Mouse (Mus musculus): ENCODE data around the gene Nlrc3. TPM values are rescaled to one million over a fixed set of nuclear protein-coding genes. Genes with fewer than 3 reads are reported as not detected.
A peak's percentile ranks its signal among the peaks of the same experiment; 100 is the strongest.
"Not testable (repeated sequence)": the region's sequence is repeated elsewhere in the genome, so short reads cannot be mapped to it uniquely, and the experiment has no call there.

Nlrc3 gene
- 0.99 and 1.0 TPM in 2 replicates for polyA plus RNA-seq (2014; fragmentation: Nextera tagmentation; extraction: Ambion mirVana)

- ATAC-seq (ENCODE audit: low FRiP score) (no peak), DNase-seq (ENCODE audit: low spot score) (no peak)
- Histone ChIP-seq H3K4me3 (ENCODE audit: low read depth, low read length) (no peak within 1 kb of the TSS), H3K27ac (ENCODE audit: low read depth, low read length) (no peak within 1 kb of the TSS), H3K9me3 (ENCODE audit: control insufficient read depth, low read length) (no peaks in the 10 kb centered on the region), H3K36me3 (ENCODE audit: control insufficient read depth, insufficient read depth, low read length) (peaks cover 7% of the 10 kb centered on the region; the same call in 1 of the 2 replicates), H3K9ac (ENCODE audit: low read depth, low read length) (no peak within 1 kb of the TSS), H3K4me1 (replicated peaks; ENCODE audit: control insufficient read depth, insufficient read depth, low read length) (no peaks in the 10 kb centered on the region), H3K4me2 (replicated peaks; ENCODE audit: low read depth, low read length) (no peak within 1 kb of the TSS), H3K27me3 (ENCODE audit: control insufficient read depth, insufficient read depth, low read length) (no peaks in the 10 kb centered on the region)
- 72% methylated on average over 4 of the region's 4 CpGs for WGBS
These were observed at the start of gene Nlrc3 for GRCm38 (mm10) chr16:3976251-3976671. Gene Nlrc3, minus strand, starts transcription at chr16:3976632.

DNA sequence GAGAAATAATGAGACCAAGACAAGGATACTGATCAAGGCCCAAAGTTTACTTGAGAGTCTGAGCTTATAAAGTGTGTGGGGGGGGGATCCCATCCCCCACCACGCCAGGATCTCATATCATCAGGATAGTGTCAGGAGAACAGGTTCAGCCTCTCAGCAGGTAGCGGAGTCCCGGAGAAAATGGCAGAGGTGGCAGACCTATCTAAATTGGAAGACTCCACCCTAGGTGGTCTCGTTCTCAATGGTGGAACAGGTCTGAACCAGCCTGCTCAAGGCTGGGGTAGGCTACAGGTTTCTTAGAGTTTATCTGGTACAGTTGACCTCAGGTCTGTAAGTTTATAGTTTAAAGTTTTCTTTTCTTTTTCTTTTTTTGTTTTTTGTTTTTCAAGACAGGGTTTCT, 46.3 kb upstream of the Nlrc3 start:
- no peak for DNase-seq (ENCODE audit: low spot score)
- Histone ChIP-seq H3K9ac (ENCODE audit: low read depth, low read length) (no peak overlapping the region), H3K36me3 (ENCODE audit: control insufficient read depth, insufficient read depth, low read length) (no peaks in the 10 kb centered on the region), H3K4me3 (ENCODE audit: low read depth, low read length) (no peak overlapping the region), H3K4me2 (replicated peaks; ENCODE audit: low read depth, low read length) (no peak overlapping the region), H3K9me3 (ENCODE audit: control insufficient read depth, low read length) (no peaks in the 10 kb centered on the region), H3K27ac (ENCODE audit: low read depth, low read length) (no peak overlapping the region), H3K27me3 (ENCODE audit: control insufficient read depth, insufficient read depth, low read length) (no peaks in the 10 kb centered on the region), H3K4me1 (replicated peaks; ENCODE audit: control insufficient read depth, insufficient read depth, low read length) (no peaks in the 10 kb centered on the region)
- ATAC-seq (ENCODE audit: low FRiP score), result no peak
- WGBS, result 74% methylated on average over 4 of the region's 4 CpGs

GRCm38 (mm10) chr16:4021241-4021640, 44.8 kb upstream of the Nlrc3 start:
- H3K9ac ChIP-seq (ENCODE audit: low read depth, low read length), result no peak overlapping the region
- no peaks in the 10 kb centered on the region for H3K4me1 ChIP-seq (replicated peaks; ENCODE audit: control insufficient read depth, insufficient read depth, low read length)
- no peak overlapping the region for H3K4me2 ChIP-seq (replicated peaks; ENCODE audit: low read depth, low read length)
- no peak for DNase-seq (ENCODE audit: low spot score)
- H3K27ac ChIP-seq (ENCODE audit: low read depth, low read length), result no peak overlapping the region
- H3K9me3 ChIP-seq (ENCODE audit: control insufficient read depth, low read length), result no peaks in the 10 kb centered on the region
- no peak for ATAC-seq (ENCODE audit: low FRiP score)
- WGBS, result 92% methylated on average over 1 of the region's 1 CpGs
- no peaks in the 10 kb centered on the region for H3K27me3 ChIP-seq (ENCODE audit: control insufficient read depth, insufficient read depth, low read length)
- H3K4me3 ChIP-seq (ENCODE audit: low read depth, low read length), result no peak overlapping the region
- H3K36me3 ChIP-seq (ENCODE audit: control insufficient read depth, insufficient read depth, low read length), result no peaks in the 10 kb centered on the region

DNA sequence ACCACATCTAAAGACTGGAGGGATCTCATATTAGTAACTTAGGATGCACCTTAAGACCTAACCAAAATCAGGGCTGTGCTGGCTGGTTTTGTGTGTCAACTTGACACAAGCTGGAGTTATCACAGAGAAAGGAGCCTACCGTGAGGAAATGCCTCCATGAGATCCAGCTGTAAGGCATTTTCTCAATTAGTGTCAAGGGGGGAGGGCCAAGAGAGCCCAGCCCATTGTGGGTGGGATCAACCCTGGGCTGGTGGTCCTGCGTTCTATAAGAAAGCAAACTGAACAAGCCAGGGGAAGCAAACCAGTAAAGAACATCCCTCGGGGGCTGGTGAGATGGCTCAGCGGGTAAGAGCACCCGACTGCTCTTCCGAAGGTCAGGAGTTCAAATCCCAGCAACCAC, 41.0 kb upstream of the Nlrc3 start:
- not testable (repeated sequence) for DNase-seq (ENCODE audit: low spot score); H3K27me3 ChIP-seq (ENCODE audit: control insufficient read depth, insufficient read depth, low read length); ATAC-seq (ENCODE audit: low FRiP score); H3K4me3 ChIP-seq (ENCODE audit: low read depth, low read length); H3K36me3 ChIP-seq (ENCODE audit: control insufficient read depth, insufficient read depth, low read length); H3K9me3 ChIP-seq (ENCODE audit: control insufficient read depth, low read length); H3K4me2 ChIP-seq (replicated peaks; ENCODE audit: low read depth, low read length); H3K27ac ChIP-seq (ENCODE audit: low read depth, low read length); H3K4me1 ChIP-seq (replicated peaks; ENCODE audit: control insufficient read depth, insufficient read depth, low read length); H3K9ac ChIP-seq (ENCODE audit: low read depth, low read length)
- 79% methylated on average over 6 of the region's 6 CpGs for WGBS

DNA sequence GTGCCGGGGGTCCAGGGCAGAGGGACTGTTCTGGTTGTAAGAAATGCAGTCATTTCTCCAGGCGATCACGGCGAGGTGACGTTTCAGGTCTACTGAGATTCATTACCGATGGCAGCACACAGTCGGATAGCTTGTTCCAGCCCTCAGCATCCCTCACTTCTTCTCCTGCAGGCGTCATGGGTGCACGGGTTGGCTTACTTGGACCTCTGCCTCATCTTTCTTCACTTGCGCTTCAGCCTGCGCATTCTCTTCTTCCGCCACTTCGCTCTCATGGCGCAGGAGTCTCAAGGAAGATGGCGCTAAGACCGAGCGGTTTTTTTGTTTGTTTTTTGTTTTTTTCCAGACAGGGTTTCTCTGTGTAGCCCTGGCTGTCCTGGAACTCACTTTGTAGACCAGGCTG, 40.4 kb upstream of the Nlrc3 start:
- H3K4me1 ChIP-seq (replicated peaks; ENCODE audit: control insufficient read depth, insufficient read depth, low read length); H3K4me3 ChIP-seq (ENCODE audit: low read depth, low read length); H3K4me2 ChIP-seq (replicated peaks; ENCODE audit: low read depth, low read length); DNase-seq (ENCODE audit: low spot score); H3K9ac ChIP-seq (ENCODE audit: low read depth, low read length); H3K27me3 ChIP-seq (ENCODE audit: control insufficient read depth, insufficient read depth, low read length); H3K27ac ChIP-seq (ENCODE audit: low read depth, low read length); H3K9me3 ChIP-seq (ENCODE audit: control insufficient read depth, low read length); ATAC-seq (ENCODE audit: low FRiP score); H3K36me3 ChIP-seq (ENCODE audit: control insufficient read depth, insufficient read depth, low read length): not testable (repeated sequence)
- 79% methylated on average over 17 of the region's 17 CpGs for whole genome bisulfite sequencing

DNA sequence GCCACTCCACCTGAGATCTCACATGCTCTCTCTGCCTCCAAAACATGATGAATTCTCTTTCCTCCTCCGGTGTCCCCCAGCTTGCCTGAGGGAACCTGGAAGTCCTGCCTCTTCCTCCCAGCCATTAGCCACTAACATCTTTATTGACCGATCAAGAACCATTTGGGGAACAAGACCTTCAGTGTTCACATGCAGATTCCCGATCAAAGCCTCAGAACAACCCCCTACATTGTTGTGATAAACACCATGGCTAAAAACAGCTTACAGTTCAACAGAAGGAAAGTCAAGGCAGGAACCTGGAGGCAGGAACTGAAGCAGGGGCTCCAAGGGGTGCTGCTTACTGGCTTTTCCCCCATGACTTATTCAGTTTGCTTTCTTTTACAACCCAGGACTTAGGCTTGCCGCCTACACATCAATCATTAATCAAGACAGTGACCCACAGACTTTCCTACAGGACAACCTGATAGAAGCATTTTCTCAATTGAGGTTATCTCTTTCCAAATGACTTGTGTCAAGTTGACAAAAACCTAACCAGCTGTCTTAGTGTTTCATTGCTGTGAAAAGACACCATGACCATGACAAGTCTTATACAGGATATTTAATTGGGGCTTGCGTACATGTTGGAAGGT, 37.7 kb upstream of the Nlrc3 start:
- no peak overlapping the region for H3K27ac ChIP-seq (ENCODE audit: low read depth, low read length)
- 78% methylated on average over 5 of the region's 5 CpGs for WGBS
- H3K4me1 ChIP-seq (replicated peaks; ENCODE audit: control insufficient read depth, insufficient read depth, low read length), result no peaks in the 10 kb centered on the region
- DNase-seq (ENCODE audit: low spot score) (no peak), ATAC-seq (ENCODE audit: low FRiP score) (no peak)
- H3K36me3 ChIP-seq (ENCODE audit: control insufficient read depth, insufficient read depth, low read length), result no peaks in the 10 kb centered on the region
- no peaks in the 10 kb centered on the region for H3K9me3 ChIP-seq (ENCODE audit: control insufficient read depth, low read length)
- no peak overlapping the region for H3K4me2 ChIP-seq (replicated peaks; ENCODE audit: low read depth, low read length)
- H3K27me3 ChIP-seq (ENCODE audit: control insufficient read depth, insufficient read depth, low read length), result no peaks in the 10 kb centered on the region
- no peak overlapping the region for H3K9ac ChIP-seq (ENCODE audit: low read depth, low read length)
- H3K4me3 ChIP-seq (ENCODE audit: low read depth, low read length), result no peak overlapping the region

GRCm38 (mm10) chr16:4012882-4013570, 36.6 kb upstream of the Nlrc3 start:
- Histone ChIP-seq H3K27me3 (ENCODE audit: control insufficient read depth, insufficient read depth, low read length) (no peaks in the 10 kb centered on the region), H3K4me3 (ENCODE audit: low read depth, low read length) (no peak overlapping the region), H3K9ac (ENCODE audit: low read depth, low read length) (no peak overlapping the region), H3K9me3 (ENCODE audit: control insufficient read depth, low read length) (no peaks in the 10 kb centered on the region), H3K4me2 (replicated peaks; ENCODE audit: low read depth, low read length) (no peak overlapping the region), H3K27ac (ENCODE audit: low read depth, low read length) (no peak overlapping the region), H3K36me3 (ENCODE audit: control insufficient read depth, insufficient read depth, low read length) (no peaks in the 10 kb centered on the region), H3K4me1 (replicated peaks; ENCODE audit: control insufficient read depth, insufficient read depth, low read length) (no peaks in the 10 kb centered on the region)
- 82% methylated on average over 4 of the region's 4 CpGs for WGBS
- ATAC-seq (ENCODE audit: low FRiP score) (no peak), DNase-seq (ENCODE audit: low spot score) (no peak)

DNA sequence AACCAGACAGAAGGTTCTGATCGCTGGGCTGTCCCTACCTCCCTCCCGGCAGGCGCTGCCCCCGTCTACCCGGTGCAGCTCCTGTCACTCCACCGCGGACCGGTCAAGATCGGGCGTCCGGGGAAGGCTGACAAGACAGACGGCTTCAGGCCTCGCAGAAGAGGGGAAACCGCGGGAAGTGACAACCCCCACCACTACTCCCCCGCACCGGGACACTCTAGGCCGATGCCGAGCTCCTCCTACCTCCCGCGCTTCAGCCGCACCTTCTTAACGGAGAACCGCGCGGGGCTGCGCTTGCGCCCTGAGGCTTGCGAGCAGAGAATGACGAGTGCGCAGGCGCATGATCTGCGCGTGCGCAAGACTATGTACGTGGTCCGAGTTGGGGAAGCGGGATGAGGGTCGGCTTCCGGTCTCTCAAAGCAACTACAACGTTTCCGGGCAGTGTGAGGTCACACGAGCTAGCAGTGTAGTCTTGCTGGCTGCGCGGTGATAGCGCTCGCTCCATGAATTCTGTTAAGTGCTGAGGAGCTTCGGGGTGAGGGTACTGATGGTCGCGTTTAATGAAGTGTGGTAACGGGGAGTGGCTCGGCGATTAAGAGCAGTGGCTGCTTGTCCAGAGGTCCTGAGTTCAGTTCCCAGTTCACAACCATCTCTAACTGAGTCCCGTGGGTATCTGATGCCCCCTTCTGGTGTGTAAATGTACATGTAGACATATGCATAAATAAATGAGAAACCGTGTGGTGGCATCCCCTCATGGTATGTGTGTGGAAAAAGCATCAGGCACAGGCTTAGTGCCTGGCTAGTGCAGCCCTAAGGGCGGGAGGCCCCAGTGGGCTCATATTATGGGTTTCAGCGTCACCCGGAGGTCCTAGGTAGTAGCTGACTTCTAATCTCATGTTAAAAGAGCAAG, 27.3 kb upstream of the Nlrc3 start, which contains the start of gene Slx4:
Gene Slx4, minus strand, starts transcription at position 282 of the 910 bp plus-strand sequence.
- peak within 1 kb of the TSS; percentile 72 for H3K4me2 ChIP-seq (replicated peaks; ENCODE audit: low read depth, low read length)
- peak; percentile 98 for ATAC-seq (ENCODE audit: low FRiP score)

More for the DNA sequence above, 27.3 kb upstream of the Nlrc3 start, which contains the start of gene Slx4:
- peak; percentile 99 for DNase-seq (ENCODE audit: low spot score)
- under 1% methylated on average over 58 of the region's 58 CpGs for WGBS
- H3K9me3 ChIP-seq (ENCODE audit: control insufficient read depth, low read length), result no peaks in the 10 kb centered on the region
- H3K27ac ChIP-seq (ENCODE audit: low read depth, low read length), result peak within 1 kb of the TSS; percentile 84
- no peaks in the 10 kb centered on the region for H3K27me3 ChIP-seq (ENCODE audit: control insufficient read depth, insufficient read depth, low read length)
- peaks cover 3% of the 10 kb centered on the region; the same call in 1 of the 2 replicates for H3K4me1 ChIP-seq (replicated peaks; ENCODE audit: control insufficient read depth, insufficient read depth, low read length)
- peak within 1 kb of the TSS; percentile 86 for H3K9ac ChIP-seq (ENCODE audit: low read depth, low read length)
- peaks cover 3% of the 10 kb centered on the region; the same call in 1 of the 2 replicates for H3K36me3 ChIP-seq (ENCODE audit: control insufficient read depth, insufficient read depth, low read length)
- peak within 1 kb of the TSS; percentile 86 for H3K4me3 ChIP-seq (ENCODE audit: low read depth, low read length)

Data from hindbrain, embryonic 11.5 days (tissue).